Mouse (Mus musculus): ENCODE data around the gene Mettl7a2.

Mettl7a2 gene

GRCm38 (mm10) chr15:100395561-100395960, 42.6 kb downstream of the Mettl7a2 start:
- DNase-seq (ENCODE audit: low read depth, low spot score), result no peak

- DNase-seq (ENCODE audit: low read depth, low spot score), result no peak
Measured at GRCm38 (mm10) chr15:100400592-100401250, 47.7 kb downstream of the Mettl7a2 start.

- DNase-seq (ENCODE audit: low read depth, low spot score), result no peak
Measured at GRCm38 (mm10) chr15:100401811-100402210, 48.8 kb downstream of the Mettl7a2 start.

- no peak for DNase-seq (ENCODE audit: low read depth, low spot score)
Measured at GRCm38 (mm10) chr15:100402347-100402746, 49.3 kb downstream of the Mettl7a2 start.

GRCm38 (mm10) chr15:100402798-100403197, 49.8 kb downstream of the Mettl7a2 start:
- DNase-seq (ENCODE audit: low read depth, low spot score), result no peak

GRCm38 (mm10) chr15:100403318-100404000, 50.5 kb downstream of the Mettl7a2 start:
- no peak for DNase-seq (ENCODE audit: low read depth, low spot score)

- DNase-seq (ENCODE audit: low read depth, low spot score), result no peak
Measured at GRCm38 (mm10) chr15:100406088-100406487, 53.1 kb downstream of the Mettl7a2 start.

- no peak for DNase-seq (ENCODE audit: low read depth, low spot score)
Measured at GRCm38 (mm10) chr15:100410918-100411672, 58.1 kb downstream of the Mettl7a2 start.
